Mouse (Mus musculus) forebrain, embryonic 11.5 days (tissue): ENCODE results near the gene Cd163. TPM values are rescaled to one million over a fixed set of nuclear protein-coding genes. Genes with fewer than 3 reads are reported as not detected.

ENCODE experiments used
- ATAC-seq: fragments of 200-750 bp; cut with Nextera tagmentation; replicated peaks from 2 replicates; pipeline ENCODE4 v1.8.0; 2017; ENCODE audit warnings: moderate TSS enrichment; ENCODE audit not compliant: low FRiP score
- DNase-seq: peaks from one replicate; pipeline ENCODE4 v3.0.0-alpha.2; 2017; ENCODE audit warnings: low spot score
- H3K27ac ChIP-seq: fragments of 300-500 bp; sonication (generic); 2 replicates; pipeline ENCODE4 v1.5.1; 2014; ENCODE audit warnings: low read depth, low read length
- H3K27me3 ChIP-seq: fragments of 300-500 bp; sonication (generic); 2 replicates; pipeline ENCODE4 v1.6.1; 2014; ENCODE audit warnings: mild to moderate bottlenecking, low read length, mixed read lengths; ENCODE audit not compliant: control insufficient read depth, insufficient read depth
- H3K36me3 ChIP-seq: fragments of 300-500 bp; sonication (generic); 2 replicates; pipeline ENCODE4 v1.6.1; 2014; ENCODE audit warnings: mild to moderate bottlenecking, low read length, moderate library complexity, mixed read lengths; ENCODE audit not compliant: control insufficient read depth, insufficient read depth
- H3K4me1 ChIP-seq: fragments of 300-500 bp; sonication (generic); replicated peaks from 2 replicates; pipeline ENCODE4 v1.6.1; 2014; ENCODE audit warnings: low read length, mixed read lengths; ENCODE audit not compliant: control insufficient read depth, insufficient read depth
- H3K4me2 ChIP-seq: fragments of 300-500 bp; sonication (generic); 2 replicates; pipeline ENCODE4 v1.6.1; 2014; ENCODE audit warnings: low read depth, mild to moderate bottlenecking, low read length, moderate library complexity, mixed read lengths; ENCODE audit not compliant: severe bottlenecking
- H3K4me3 ChIP-seq: fragments of 300-500 bp; sonication (generic); 2 replicates; pipeline ENCODE4 v1.5.1; 2014; ENCODE audit warnings: low read depth, low read length
- H3K9ac ChIP-seq: fragments of 300-500 bp; sonication (generic); 2 replicates; pipeline ENCODE4 v1.6.1; 2014; ENCODE audit warnings: low read length
- H3K9me3 ChIP-seq: fragments of 300-500 bp; sonication (generic); 2 replicates; pipeline ENCODE4 v1.6.1; 2016; ENCODE audit warnings: low read length, mixed read lengths; ENCODE audit not compliant: control insufficient read depth
- WGBS: fragments of 180-500 bp; shearing (Covaris S2); extraction: QIAGEN DNeasy Blood & Tissue Kit; methylation state at CpG from one replicate; pipeline ENCODE4 v1.1.7; 2014; 5-methylcytosine and 5-hydroxymethylcytosine counted together
- polyA plus RNA-seq: library from polyadenylated mRNA; unstranded; fragments of >200 nt; fragmentation: Nextera tagmentation; extraction: Ambion mirVana; gene quantifications from 2 replicates; pipeline ENCODE4 v1.2.1, GENCODE M21; 2014

Cd163 gene
- polyA plus RNA-seq, 1 experiment from 2014 or later, result not detected

DNA sequence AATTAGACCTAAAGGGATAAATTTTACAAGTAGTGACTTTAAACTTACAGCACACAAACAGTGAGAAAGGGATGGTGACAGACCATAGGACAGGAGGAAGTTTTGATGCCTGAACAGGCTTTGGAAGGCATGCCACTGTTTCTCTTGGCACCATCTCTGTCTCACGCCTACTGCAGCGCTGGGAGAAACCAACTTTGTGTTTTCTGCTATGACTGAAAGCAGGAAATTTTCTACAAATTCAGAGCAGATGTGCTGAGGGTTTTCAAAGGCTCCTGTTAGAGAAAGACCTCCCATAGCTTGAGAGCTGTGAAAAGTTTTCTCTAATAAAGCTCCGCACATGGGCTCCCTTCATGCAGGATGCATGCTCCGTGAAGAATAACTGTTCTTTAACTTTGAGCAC lies 40.6 kb downstream of the Cd163 start:
- DNase-seq, result no peak
- Histone ChIP-seq H3K27me3 (no peaks in the 10 kb centered on the region), H3K4me1 (no peaks in the 10 kb centered on the region), H3K36me3 (no peaks in the 10 kb centered on the region), H3K9me3 (no peaks in the 10 kb centered on the region), H3K4me3 (no peak overlapping the region), H3K4me2 (no peak overlapping the region), H3K27ac (no peak overlapping the region), H3K9ac (no peak overlapping the region)
- no peak for ATAC-seq
- 78% methylated on average over 4 of the region's 4 CpGs for WGBS

DNA sequence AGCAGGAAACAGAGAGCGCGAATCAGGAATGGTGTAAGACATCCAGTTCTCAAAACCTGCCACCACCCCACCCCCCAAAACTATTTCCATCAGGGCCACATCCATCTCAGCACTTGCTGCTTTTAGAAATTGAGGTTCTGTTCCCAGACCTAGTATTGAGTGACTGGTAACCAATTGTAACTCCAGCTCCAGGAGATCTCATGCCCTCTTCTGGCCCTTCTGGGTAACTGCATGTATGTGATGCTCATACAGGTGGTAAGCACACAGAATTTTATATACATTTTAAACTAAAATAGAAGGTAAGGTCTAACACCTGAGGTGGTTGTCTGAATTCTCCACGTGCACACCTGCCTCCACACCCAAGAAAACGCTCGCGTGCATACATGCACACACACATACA lies 42.2 kb downstream of the Cd163 start:
- H3K27me3 ChIP-seq, result no peaks in the 10 kb centered on the region
- H3K4me1 ChIP-seq, result no peaks in the 10 kb centered on the region
- H3K4me2 ChIP-seq, result no peak overlapping the region
- H3K36me3 ChIP-seq, result no peaks in the 10 kb centered on the region
- WGBS, result 81% methylated on average over 6 of the region's 6 CpGs
- H3K9ac ChIP-seq, result no peak overlapping the region
- H3K9me3 ChIP-seq, result no peaks in the 10 kb centered on the region
- H3K4me3 ChIP-seq, result no peak overlapping the region
- DNase-seq (no peak), ATAC-seq (no peak)
- H3K27ac ChIP-seq, result no peak overlapping the region

DNA sequence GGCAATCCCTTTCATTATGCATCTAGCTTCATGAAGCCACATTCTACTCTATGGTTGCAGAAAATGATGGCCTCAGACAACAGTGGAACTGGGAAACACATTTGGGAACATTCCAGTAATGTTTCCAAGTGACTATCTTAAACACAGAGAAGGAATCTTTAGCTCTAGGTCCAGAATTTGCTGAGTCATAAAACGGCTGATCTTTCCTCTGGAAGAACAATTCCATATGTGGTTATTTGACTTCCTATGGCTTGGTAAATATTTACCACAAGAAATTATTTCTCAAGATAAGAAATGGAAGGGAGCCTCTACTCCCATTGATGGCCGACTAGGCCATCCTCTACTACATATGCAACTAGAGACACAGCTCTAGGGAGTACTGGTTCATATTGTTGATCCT lies 48.8 kb downstream of the Cd163 start:
- Histone ChIP-seq H3K36me3 (no peaks in the 10 kb centered on the region), H3K9me3 (no peaks in the 10 kb centered on the region), H3K4me1 (no peaks in the 10 kb centered on the region), H3K9ac (no peak overlapping the region), H3K27ac (no peak overlapping the region), H3K4me3 (no peak overlapping the region), H3K4me2 (no peak overlapping the region), H3K27me3 (no peaks in the 10 kb centered on the region)
- 85% methylated on average over 2 of the region's 2 CpGs for WGBS
- DNase-seq (no peak), ATAC-seq (no peak)

DNA sequence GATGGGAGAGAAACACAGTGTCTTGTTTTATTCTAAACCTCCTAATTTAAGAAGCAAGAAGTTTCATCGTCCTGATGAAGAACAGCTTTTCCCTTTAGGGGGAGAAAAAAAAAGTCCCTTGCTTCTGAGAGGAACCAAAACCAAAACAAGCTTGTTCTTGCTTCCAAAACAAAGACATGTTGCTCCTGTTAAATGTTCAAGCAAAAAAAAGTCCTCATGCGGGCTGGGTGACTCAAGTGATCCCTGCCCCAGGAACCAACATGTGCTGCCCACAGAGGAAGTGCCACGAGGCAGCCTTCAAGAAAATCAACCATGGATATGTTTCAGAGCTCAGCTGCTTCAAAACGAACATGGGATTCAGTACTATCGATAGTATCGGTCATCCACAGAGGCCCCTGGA lies 54.5 kb downstream of the Cd163 start:
- no peak overlapping the region for H3K27ac ChIP-seq
- no peak overlapping the region for H3K9ac ChIP-seq
- WGBS, result 86% methylated on average over 6 of the region's 6 CpGs
- no peaks in the 10 kb centered on the region for H3K4me1 ChIP-seq
- no peaks in the 10 kb centered on the region for H3K27me3 ChIP-seq
- H3K4me3 ChIP-seq, result no peak overlapping the region
- no peaks in the 10 kb centered on the region for H3K36me3 ChIP-seq
- DNase-seq (no peak), ATAC-seq (no peak)
- H3K4me2 ChIP-seq, result no peak overlapping the region
- no peaks in the 10 kb centered on the region for H3K9me3 ChIP-seq

DNA sequence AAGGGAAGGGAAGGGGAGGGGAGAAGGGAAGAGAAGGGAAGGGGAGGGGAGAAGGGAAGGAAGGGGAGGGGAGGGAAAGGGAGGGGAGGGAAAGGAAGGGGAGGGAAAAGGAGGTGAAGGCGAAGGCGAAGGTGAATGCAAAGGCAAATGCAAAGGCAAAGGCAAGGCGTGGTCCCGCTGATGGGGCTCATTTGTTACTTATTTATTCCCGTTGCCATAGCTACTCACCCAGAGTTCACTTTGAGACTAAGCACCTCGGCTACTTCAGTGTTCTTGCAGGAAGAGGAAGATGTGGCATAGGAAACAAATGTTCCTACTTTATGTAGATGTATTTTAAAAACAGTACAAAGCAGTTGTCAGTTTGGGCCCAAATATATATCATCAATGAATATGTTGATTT lies 56.1 kb downstream of the Cd163 start:
- DNase-seq, result no peak
- H3K4me1 ChIP-seq, result no peaks in the 10 kb centered on the region
- no peaks in the 10 kb centered on the region for H3K9me3 ChIP-seq
- H3K4me3 ChIP-seq, result no peak overlapping the region
- H3K36me3 ChIP-seq, result no peaks in the 10 kb centered on the region
- no peaks in the 10 kb centered on the region for H3K27me3 ChIP-seq
- no peak overlapping the region for H3K9ac ChIP-seq
- no peak overlapping the region for H3K4me2 ChIP-seq
- no peak for ATAC-seq
- no peak overlapping the region for H3K27ac ChIP-seq
- WGBS, result 55% methylated on average over 6 of the region's 6 CpGs

DNA sequence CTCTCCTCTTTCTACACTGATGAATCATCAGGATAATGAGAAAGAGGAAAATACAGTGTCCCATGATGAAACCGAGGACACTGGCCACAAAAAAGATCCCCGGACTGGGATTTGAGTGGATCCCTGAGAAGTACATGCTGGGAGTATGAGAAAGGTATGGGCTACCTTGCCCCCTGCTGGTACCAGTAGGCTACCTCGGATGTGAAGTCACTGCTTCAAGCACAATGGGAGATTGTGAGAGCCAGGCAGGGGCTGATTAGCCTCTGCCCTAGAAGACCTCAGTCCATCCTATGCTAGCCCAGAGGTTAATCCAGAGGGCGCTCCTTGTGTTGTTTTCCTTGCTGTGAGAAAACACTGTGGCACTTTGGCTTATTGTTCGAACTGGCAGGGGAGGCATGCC lies 59.9 kb downstream of the Cd163 start:
- no peak for ATAC-seq
- no peak overlapping the region for H3K27ac ChIP-seq
- no peaks in the 10 kb centered on the region for H3K27me3 ChIP-seq
- H3K4me2 ChIP-seq, result no peak overlapping the region
- H3K4me3 ChIP-seq, result no peak overlapping the region
- H3K9ac ChIP-seq, result no peak overlapping the region
- WGBS, result 52% methylated on average over 5 of the region's 5 CpGs
- no peaks in the 10 kb centered on the region for H3K4me1 ChIP-seq
- H3K9me3 ChIP-seq, result no peaks in the 10 kb centered on the region
- H3K36me3 ChIP-seq, result no peaks in the 10 kb centered on the region
- no peak for DNase-seq

DNA sequence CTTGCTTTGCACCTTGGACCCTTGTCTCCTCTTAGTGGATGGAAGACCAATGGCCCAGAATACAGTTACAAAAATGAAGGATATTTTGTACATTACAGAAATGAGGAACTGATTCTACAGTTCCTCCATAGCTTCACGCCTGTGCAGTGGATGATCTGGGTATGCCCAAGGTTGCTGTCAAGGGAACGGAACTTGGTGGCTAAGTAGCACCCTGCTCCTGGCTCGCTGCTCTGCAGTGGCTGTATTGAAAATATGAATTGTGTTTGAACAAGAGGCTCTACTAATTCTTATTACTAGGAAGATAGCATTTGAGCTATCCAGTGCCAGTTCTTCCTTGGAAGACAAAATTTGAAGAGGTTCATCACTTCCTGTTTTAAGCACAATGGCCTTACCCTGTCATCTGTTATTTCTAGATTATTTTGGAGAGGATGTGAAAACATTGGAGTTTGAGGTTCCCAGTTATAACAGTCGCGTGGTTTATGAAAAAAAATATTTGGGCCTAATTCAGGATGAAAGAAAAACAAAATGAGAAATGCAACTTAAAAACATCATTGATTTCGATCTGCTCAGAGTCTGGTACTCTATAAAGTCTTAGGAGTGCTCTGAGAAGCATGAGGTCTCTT lies 69.2 kb downstream of the Cd163 start:
- ATAC-seq (no peak), DNase-seq (no peak)
- Histone ChIP-seq H3K4me1 (no peaks in the 10 kb centered on the region), H3K27ac (no peak overlapping the region), H3K4me2 (no peak overlapping the region), H3K27me3 (no peaks in the 10 kb centered on the region), H3K36me3 (no peaks in the 10 kb centered on the region), H3K9ac (no peak overlapping the region), H3K4me3 (no peak overlapping the region), H3K9me3 (no peaks in the 10 kb centered on the region)
- 86% methylated on average over 6 of the region's 6 CpGs for WGBS

DNA sequence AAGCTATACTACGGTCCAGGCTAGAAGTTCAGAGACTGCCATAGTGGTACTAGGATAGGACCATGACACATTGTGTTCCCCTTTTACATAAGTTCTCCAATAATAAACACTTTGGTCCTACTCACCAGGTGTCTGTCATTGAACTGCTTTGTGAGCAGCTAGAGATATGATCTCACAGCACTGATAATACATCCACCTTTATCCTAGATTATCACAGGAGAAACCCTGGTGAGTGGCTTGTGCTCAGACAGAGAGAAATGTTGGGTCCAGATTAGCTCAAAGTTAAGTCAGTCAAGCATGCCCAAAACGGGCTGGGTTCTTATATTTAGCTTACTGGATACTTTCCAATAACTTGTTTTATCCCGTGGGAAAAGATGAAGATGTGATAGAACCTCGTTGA lies 70.2 kb downstream of the Cd163 start:
- Histone ChIP-seq H3K27ac (no peak overlapping the region), H3K36me3 (no peaks in the 10 kb centered on the region), H3K9me3 (no peaks in the 10 kb centered on the region), H3K4me3 (no peak overlapping the region), H3K9ac (no peak overlapping the region), H3K4me2 (no peak overlapping the region), H3K27me3 (no peaks in the 10 kb centered on the region), H3K4me1 (no peaks in the 10 kb centered on the region)
- 80% methylated on average over 4 of the region's 4 CpGs for WGBS
- no peak for ATAC-seq
- DNase-seq, result no peak

DNA sequence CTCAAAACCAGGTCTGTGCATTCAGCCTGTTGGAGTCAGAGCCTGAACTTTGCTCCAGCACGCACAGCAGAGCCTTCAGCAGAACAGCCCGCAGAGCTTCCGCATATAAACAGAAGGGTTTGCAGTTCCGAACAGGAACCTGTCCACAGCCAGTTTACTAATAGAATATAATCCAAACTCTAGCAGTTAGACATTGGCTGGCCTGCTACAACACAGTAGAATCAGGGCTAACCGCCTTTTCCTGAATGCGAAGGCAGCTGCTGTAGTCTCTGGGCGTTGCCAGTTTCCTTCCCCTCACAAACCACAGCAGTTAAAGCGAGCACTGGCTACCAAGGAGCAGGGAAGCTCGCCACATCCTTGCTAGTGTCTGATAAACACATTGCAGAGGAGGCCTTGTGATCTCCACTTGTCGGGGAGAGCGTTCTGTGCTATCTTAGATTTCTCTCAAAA lies 71.0 kb downstream of the Cd163 start:
- no peak overlapping the region for H3K27ac ChIP-seq
- no peak overlapping the region for H3K4me2 ChIP-seq
- H3K36me3 ChIP-seq, result no peaks in the 10 kb centered on the region
- 88% methylated on average over 11 of the region's 11 CpGs for WGBS
- no peaks in the 10 kb centered on the region for H3K27me3 ChIP-seq
- H3K9me3 ChIP-seq, result no peaks in the 10 kb centered on the region
- ATAC-seq, result no peak
- no peak overlapping the region for H3K4me3 ChIP-seq
- DNase-seq, result no peak
- no peak overlapping the region for H3K9ac ChIP-seq
- H3K4me1 ChIP-seq, result no peaks in the 10 kb centered on the region
